Mouse (Mus musculus) thymus, adult 18-20 months (tissue): Measurements from ENCODE around the gene Adap1.
A peak's percentile ranks its signal among the peaks of the same experiment; 100 is the strongest.

Experiments
- DNase-seq, 2 experiments: peaks; one replicate each; pipeline ENCODE4 v3.0.0; 2022; ENCODE audit warnings: mixed read lengths in 2 of 2

Gene Adap1

DNA sequence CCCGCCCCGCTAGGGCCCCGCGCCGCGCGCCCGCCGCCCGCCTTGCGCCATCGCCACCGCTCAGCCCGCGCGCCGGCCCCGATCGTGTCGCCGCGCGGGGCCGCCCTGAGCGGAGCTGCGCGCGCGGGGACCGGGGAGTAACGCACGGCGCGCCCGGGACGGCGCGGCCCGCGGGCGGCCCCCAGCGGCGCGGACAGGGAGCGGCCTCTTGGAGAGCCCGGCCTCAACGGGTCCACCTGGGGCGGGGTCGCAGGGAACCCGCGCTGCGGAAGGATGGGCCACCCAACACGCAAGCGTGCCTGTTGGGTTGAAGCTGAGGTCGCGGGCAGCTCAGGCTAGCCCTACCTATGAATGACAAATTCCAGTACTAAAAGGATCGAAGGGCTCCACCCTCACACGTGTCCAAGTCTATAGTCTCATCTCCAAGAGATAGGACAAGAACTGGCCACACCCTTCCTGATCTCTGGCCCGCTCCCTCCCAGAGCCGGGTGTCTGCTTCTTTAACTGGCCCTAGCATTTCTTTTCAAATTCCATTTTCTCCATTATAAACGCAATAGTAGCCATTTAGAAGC is at the start of gene Adap1:
Gene Adap1 (minus strand): TSS at position 228 of the 572 bp plus-strand sequence.
- DNase-seq, result peak; percentile 31

- no peak for DNase-seq
These were observed 49.4 kb upstream of the Adap1 start for GRCm38 (mm10) chr5:139374841-139375240.

GRCm38 (mm10) chr5:139373889-139374444 is 48.5 kb upstream of the Adap1 start:
- DNase-seq, result no peak

DNA sequence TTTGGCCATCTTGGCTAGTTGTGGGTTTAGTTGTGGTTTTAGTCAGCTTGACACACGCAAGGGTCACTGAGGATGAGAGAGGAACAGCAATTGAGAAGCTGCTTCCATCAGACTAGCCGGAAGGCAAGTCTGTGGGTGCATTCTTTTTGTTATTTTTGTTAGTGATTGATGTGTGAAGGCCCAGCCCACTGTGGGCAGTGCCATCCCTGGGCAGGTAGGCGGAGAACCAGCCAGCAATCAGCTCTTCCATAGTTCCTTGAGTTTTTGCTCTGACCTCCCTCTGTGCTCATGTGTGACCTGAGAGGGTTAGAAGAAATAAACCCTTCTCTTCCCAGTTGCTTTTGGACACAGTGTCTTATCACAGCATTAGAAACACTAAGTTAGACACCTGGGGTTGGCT is 47.7 kb upstream of the Adap1 start:
- DNase-seq, result no peak

DNA sequence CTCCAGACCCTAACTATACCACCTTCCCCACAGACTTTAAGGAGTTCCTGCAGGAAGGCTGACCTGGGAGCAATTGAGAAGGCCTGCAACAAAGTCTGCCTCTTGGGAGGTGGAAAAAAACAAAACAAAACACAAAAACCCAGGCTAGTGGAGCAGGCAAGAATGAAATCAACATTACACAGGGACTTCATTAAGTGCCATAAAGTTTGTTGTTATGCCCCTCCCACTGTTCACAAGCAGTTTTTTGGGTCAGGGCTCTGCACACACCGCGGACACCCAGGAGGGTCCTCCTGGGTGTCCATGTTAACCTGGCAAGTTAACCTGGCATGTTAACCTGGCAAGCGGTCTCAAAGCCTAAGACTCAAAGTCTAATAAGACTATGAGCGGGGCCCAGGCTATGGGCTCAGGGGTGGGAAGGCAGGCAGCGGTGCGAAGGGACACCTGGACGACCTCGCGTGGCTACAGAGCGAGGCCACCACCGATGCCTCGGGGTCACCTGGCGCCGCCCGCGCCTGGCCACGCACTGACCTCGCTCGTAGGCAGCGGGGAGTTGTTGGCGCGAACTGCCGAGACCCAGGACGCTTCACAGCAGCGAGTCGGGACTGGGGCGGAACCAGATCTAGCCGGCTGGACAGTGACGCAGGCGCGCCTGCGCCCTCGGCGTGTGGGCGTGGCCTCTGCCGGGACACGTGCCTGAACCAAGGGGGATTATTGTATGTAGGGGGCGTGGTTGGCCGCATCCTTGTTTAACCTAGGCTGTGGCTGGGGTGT is 46.4 kb upstream of the Adap1 start:
- peak; percentile 74 to 80 for DNase-seq

DNA sequence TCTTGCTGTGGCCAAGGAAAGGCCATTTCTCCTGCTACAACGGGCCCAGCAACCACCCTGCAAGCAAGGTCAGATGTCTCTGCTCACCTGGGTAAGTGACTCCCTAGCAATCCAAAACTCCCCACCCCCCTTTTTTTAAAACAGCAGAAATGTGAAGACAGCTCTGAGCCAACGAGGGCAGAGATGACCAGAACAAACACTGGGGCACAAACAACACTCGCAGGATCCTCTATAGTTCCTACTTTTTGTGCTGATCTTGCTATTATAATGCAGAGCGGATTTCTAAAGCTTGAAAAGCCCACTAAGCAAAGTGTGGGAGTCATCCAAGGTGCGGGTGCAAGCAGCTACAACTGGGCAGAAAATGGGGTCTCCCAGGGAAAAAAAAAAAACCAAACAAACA is 45.7 kb upstream of the Adap1 start:
- DNase-seq, result no peak

DNA sequence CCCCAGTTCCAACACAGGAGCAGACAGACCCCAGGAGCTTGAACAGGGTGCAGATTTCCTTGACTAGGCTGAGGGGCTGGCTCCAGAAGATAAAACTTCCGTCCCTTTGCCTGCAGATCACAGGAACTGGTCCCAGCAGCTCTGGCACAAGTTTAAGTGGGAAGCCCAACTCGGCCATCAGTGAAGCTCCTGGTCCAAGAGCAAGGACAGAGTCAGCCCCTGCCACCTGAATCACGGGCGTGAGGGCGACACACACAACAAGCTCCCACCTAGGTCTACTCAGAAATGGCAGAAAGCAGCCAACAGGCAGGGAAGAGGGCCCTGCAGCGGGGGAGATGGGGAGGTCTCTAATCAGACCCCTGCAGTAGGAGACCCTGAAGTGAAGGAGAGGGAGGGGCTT is 44.9 kb upstream of the Adap1 start:
- no peak for DNase-seq

DNA sequence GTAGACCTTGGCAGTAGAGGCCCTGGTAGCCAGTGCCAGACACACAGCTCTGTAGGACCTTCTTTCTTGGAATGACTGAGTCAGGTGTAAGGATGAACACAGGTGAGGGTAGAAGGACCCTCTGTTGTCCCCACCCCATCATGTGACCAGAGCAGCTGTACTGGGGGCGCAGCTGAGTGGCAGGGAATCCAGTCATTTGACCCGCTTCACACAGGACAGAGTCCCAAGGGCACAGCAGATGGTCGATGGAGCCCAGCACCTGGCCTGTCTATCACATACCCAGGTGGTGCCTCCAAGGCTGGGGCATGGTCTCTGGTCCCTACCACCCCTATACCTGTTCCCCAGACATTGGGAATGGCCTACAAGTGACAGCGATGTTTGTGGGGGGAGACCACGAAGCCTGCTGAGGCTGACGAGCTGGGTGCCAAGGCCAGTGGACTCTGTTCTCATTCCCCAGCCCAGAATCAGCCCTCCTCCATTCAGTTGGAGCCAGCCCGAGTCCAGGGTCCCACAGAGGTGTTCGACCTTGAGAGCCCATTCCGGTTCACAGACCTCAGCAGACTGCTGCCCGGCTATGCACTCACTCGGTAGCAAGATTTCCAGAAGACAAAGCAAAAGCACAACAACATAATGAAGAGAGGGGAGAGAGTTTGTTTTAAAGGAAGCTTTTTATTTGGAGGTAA is 43.4 kb upstream of the Adap1 start:
- DNase-seq, result no peak

- DNase-seq, result peak in 1 of 2 experiments; percentile 33
These were observed 42.5 kb upstream of the Adap1 start for GRCm38 (mm10) chr5:139367884-139368458.

GRCm38 (mm10) chr5:139366484-139366883 is 41.1 kb upstream of the Adap1 start:
- no peak for DNase-seq

DNA sequence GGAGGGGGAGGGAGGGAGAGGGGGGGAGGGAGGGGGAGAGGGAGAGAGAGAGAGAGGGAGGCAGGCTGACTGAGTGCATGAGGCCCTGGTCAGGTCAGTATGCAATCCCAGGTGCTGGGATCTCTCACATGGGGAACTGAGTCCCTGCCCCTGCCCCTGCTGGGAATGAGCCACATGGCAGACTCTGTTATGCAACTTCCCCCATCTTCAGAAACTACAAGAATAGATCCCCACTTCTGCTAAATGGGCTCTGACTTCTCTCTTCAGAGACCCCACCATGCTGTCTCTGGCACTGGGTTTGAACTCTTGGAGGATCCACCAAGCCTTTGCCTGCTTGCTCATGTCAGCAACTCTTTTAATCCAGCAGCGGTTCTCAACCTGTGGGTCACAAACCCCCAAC is 40.4 kb upstream of the Adap1 start:
- DNase-seq, result no peak

- DNase-seq, result no peak
These were observed 39.6 kb upstream of the Adap1 start for GRCm38 (mm10) chr5:139364911-139365571.

DNA sequence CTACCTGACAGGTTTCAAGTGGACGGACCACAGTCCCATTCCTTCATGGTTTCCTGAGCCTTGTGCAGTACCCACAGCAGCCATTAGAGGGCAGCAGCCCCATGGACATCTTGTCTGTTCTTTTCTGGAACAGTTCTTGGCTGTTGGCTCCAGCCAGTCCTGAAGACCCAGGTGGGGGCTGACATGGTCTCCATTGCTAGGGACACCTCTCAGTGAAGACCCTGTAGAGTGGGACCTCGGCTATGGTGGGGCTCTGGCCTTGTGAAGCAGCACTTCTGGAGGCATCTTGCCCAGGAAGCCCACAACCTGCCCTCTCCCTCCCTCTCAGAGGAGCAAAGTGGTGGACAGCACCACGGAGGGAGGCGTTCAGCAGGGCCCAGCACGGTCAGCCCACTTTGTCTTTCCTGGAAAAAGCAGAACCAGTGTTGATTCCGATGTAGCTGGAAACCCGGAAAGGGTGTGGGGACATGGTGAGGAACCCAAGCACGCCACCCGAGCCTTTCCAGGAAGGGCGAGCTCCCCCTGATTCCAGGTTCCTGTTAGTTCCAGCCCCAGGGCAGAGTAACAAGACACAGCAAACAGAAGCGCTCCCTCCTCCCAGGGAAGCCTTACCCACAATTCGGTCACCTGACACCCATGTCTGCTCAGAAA is 39.0 kb upstream of the Adap1 start:
- DNase-seq, result peak; percentile 63 to 75

DNA sequence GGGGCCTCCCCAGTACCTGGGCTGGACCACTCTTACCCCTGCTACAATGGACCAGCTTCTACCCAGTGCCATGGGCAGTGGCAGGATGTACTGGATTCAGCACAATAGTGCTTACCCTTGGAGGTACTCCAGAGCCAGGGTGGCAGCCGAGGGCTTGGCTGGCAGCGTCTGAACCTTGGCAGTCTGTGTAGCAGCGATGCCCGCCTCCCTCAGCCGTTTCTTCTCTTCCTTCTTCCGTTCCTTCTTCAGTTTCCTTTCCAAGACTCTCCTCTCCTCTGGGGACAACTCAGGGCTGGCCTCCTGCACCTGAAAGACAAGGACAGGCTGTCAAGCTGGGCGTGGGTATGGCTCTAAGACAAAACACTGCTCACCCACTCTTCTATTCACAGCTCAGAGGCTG is 38.4 kb upstream of the Adap1 start:
- no peak for DNase-seq

DNA sequence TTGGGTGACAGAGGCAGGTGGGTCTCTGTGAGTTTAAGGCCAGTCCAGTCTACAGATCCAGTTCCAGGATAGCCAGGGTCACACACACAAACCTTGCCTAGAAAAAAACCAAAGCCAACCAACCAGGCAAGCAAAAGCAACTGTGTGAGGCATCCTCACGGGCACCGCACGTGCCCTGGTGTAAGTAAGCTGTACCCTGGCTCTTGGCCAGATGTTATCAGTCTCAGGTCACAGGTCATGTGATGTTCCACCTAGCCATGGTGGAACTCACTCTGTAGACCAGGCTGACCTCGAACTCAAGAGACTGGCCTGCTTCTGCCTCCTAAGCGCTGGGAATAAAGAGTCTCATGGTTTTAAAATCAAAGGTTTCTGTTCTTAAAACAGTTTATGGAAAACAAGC is 33.8 kb upstream of the Adap1 start:
- no peak for DNase-seq

- DNase-seq, result no peak
These were observed 33.2 kb upstream of the Adap1 start for GRCm38 (mm10) chr5:139358653-139359052.

GRCm38 (mm10) chr5:139355235-139355772 is 29.9 kb upstream of the Adap1 start:
- peak; percentile 26 to 28 for DNase-seq

DNA sequence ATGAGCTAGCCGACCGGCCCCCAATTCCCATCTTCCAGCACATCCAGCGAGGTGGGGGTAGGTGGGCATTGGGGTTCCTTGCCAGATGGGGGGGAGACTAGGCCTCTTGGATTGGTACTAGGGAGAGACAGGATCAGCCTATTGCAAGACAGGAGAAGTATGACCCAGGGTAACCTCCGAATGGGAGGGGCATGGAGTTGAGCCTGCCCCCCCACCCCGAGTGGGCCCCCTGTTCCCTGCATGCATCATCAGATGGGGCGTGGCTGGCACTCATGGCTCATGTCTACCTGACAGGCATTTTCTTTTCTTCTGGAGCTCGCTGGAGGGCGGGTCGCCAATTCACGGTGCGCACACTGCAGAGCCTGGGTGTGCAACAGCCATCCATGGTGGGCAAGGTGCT is 28.5 kb upstream of the Adap1 start:
- DNase-seq, result no peak

- DNase-seq, result no peak
These were observed 28.1 kb upstream of the Adap1 start for GRCm38 (mm10) chr5:139353496-139353895.

- no peak for DNase-seq
These were observed 26.9 kb upstream of the Adap1 start, which contains the start of gene Cyp2w1 for GRCm38 (mm10) chr5:139352317-139352716. TSS of gene Cyp2w1 (plus strand) at chr5:139352617.

DNA sequence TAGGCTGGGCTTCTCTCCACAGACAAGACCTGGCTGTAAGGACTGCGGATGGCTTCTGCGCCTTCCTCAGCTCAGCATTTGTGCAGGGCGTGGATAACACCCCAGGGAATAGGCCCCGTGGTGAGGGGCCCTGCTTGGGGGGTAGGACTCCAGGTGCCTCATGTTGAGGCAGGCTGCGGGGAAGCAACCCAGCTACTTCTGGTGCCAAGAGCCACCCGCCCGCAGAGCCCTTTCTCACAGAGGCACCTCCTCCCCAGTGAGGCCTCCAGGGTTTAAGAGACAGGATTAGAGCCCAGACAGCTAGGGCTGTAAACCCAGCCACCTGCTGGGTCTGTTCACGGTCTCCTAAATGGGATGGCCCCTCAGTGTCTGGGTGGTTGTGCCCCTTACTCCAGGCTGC is 26.2 kb upstream of the Adap1 start:
- no peak for DNase-seq

DNA sequence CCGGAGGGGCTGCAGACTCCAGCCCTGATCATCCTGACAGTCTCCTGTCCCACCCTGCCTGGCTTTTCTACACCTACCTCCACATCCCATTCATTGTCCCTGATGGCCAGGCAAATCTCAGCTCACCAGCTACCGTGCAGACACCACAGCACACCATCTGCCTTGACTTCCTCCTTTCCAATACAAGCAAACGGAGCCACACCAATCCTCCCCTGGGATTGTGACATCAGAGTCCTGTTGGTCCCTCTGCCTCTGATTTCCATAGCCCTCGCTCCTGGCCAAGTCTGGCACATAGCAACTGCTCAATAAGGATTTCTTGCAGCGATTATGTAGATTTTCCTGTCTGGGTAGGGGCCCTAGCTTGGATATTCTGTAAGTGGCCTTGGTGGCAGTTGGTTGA is 25.7 kb upstream of the Adap1 start, which contains the start of gene Cox19:
Gene Cox19 (minus strand): TSS at position 285 of the 400 bp plus-strand sequence.
- DNase-seq, result no peak
